Mouse (Mus musculus): ENCODE results near the gene Taar4.

DNA sequence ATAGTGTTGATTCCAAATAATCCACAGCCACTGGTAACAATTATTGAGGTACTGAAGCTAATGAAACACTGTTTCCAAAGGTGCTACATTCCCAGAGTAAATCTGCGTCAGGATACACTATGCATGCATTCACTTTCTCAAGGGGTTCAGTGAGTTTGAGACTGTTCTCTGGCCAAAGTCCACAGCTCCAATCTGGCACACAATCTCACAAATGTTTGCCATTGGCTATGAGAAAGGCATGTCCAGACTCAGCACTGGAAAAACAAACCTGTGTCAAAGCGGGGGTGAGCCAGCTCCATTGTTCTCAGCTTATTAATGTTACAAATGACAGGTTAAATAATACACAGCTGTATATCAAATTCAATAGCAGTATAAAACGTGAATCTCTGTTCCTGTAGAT, 1.2 kb upstream of the Taar4 start:
- TF ChIP-seq POLR2A (IDR thresholded peaks at IDR 0.05; ENCODE audit: low read depth, low read length) = no peak
- no peak for TF ChIP-seq CTCF (IDR thresholded peaks at IDR 0.05; ENCODE audit: extremely low read depth, insufficient read depth, insufficient read length, insufficient replicate concordance)
